Mouse (Mus musculus) heart, postnatal 0 days (tissue): Measurements from ENCODE around the gene 4933428M09Rik.

Experiments used
- CTCF ChIP-seq: IDR thresholded peaks from 2 replicates; pipeline ENCODE4 v1.5.1; 2016; ENCODE audit warnings: antibody characterized with exemption, control low read depth, low read depth
- EP300 ChIP-seq: IDR thresholded peaks from 2 replicates; pipeline ENCODE4 v1.6.1; 2016; ENCODE audit warnings: antibody characterized with exemption, low read depth

GRCm38 (mm10) chrX:139134031-139134430 is 45.0 kb upstream of the 4933428M09Rik start:
- no peak for TF ChIP-seq CTCF
- no peak for TF ChIP-seq EP300
